Mouse (Mus musculus) heart, embryonic 16.5 days (tissue): Measurements from ENCODE around the gene Phox2b. TPM values are rescaled to one million over a fixed set of nuclear protein-coding genes. Genes with fewer than 3 reads are reported as not detected.

ENCODE experiments used
- ATAC-seq: fragments of 200-750 bp; cut with Nextera tagmentation; replicated peaks from 2 replicates; pipeline ENCODE4 v1.8.0; 2017; ENCODE audit warnings: moderate number of reproducible peaks; ENCODE audit not compliant: insufficient read depth, low FRiP score; ENCODE audit errors: extremely low read depth
- H3K27ac ChIP-seq: fragments of 300-500 bp; sonication (generic); 2 replicates; pipeline ENCODE4 v1.5.1; 2014; ENCODE audit warnings: mild to moderate bottlenecking, low read length, control low read depth, moderate library complexity
- H3K27me3 ChIP-seq: fragments of 300-500 bp; sonication (generic); 2 replicates; pipeline ENCODE4 v1.6.1; 2014; ENCODE audit warnings: low read length, mixed read lengths; ENCODE audit not compliant: control insufficient read depth, insufficient read depth
- H3K36me3 ChIP-seq: fragments of 300-500 bp; sonication (generic); 2 replicates; pipeline ENCODE4 v1.6.1; 2014; ENCODE audit not compliant: control insufficient read depth, insufficient read depth
- H3K4me1 ChIP-seq: fragments of 300-500 bp; sonication (generic); 2 replicates; pipeline ENCODE4 v1.6.1; 2014; ENCODE audit warnings: low read length, mixed read lengths; ENCODE audit not compliant: control insufficient read depth, insufficient read depth
- H3K4me2 ChIP-seq: fragments of 300-500 bp; sonication (generic); 2 replicates; pipeline ENCODE4 v1.6.1; 2014; ENCODE audit warnings: low read depth, mild to moderate bottlenecking, control low read depth, low read length
- H3K4me3 ChIP-seq: fragments of 300-500 bp; sonication (generic); 2 replicates; pipeline ENCODE4 v1.5.1; 2014; ENCODE audit warnings: mild to moderate bottlenecking, control low read depth, low read length
- H3K9ac ChIP-seq: fragments of 300-500 bp; sonication (generic); 2 replicates; pipeline ENCODE4 v1.6.1; 2014; ENCODE audit warnings: low read length, control low read depth
- H3K9me3 ChIP-seq: fragments of 300-500 bp; sonication (generic); replicated peaks from 2 replicates; pipeline ENCODE4 v1.6.1; 2016; ENCODE audit warnings: low read length; ENCODE audit not compliant: control insufficient read depth
- WGBS: fragments of 180-500 bp; shearing (Covaris S2); extraction: QIAGEN DNeasy Blood & Tissue Kit; methylation state at CpG from one replicate; pipeline ENCODE4 v1.1.7; 2014; 5-methylcytosine and 5-hydroxymethylcytosine counted together
- polyA plus RNA-seq: library from polyadenylated mRNA; unstranded; fragments of >200 nt; fragmentation: Nextera tagmentation; extraction: Ambion mirVana; gene quantifications from 2 replicates; pipeline ENCODE4 v1.2.1, GENCODE M21; 2015

Gene Phox2b
- 0.22 and 0.25 TPM in 2 replicates for polyA plus RNA-seq

DNA sequence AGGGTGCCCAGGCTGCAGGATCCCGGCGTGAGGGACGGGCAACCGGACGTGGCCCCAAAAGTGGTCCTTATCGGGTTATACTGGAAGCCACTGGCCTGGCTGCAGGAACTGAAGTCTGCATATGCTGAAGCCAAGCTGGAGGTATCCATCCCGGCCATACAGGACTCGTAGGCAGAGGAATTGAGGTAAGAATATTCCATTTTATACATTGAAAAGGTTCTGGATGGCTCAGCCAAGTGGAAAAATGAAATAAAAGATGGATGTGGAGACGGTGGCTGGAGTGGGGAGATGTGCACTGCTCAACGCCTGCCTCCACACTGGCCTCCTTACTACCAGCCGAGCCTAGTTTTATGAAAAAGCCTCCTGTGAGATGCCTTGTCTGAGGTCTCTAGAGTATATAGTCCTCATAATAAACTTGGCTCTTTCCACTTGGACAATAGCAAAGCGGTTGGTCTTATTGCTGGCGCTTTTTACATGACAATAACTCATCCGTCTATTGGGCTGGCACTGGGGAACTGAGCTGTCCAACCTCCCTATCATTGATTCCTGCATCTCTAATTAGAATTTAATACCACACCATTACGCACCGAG, at the start of gene Phox2b:
Gene Phox2b (minus strand): TSS at position 569 of the 591 bp plus-strand sequence.
- Histone ChIP-seq H3K9me3 (no peaks in the 10 kb centered on the region), H3K27me3 (peaks cover 87% of the 10 kb centered on the region), H3K4me2 (no peak within 1 kb of the TSS), H3K4me1 (peaks cover 3% of the 10 kb centered on the region; the same call in 1 of the 2 replicates), H3K4me3 (no peak within 1 kb of the TSS), H3K36me3 (no peaks in the 10 kb centered on the region), H3K9ac (no peak within 1 kb of the TSS), H3K27ac (no peak within 1 kb of the TSS)
- 3% methylated on average over 16 of the region's 16 CpGs for WGBS
- ATAC-seq, result no peak

DNA sequence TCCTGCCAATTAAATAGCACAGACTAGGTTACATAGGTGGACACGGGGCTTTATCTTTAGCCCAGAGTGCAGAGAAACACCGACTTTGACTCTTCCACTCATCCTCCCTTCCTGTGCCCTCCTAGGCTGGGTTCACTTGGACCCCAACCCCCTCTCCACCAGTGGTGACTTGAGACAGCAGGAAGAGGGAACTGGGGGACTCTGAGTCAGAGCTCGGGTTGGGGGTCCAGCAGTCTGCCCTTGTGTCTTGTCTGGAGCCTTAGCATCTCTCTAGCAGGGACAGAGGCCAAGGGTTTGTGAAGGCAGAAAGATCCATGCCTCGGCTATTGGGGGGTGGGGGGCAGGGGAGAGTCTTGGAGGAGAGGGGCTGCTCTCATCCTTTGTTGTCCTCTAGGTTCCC, 43.5 kb upstream of the Phox2b start:
- Histone ChIP-seq H3K4me3 (no peak overlapping the region), H3K9me3 (no peaks in the 10 kb centered on the region), H3K27me3 (peaks cover 3% of the 10 kb centered on the region; the same call in 1 of the 2 replicates), H3K27ac (no peak overlapping the region), H3K4me1 (no peaks in the 10 kb centered on the region), H3K9ac (no peak overlapping the region), H3K4me2 (no peak overlapping the region), H3K36me3 (no peaks in the 10 kb centered on the region)
- no peak for ATAC-seq
- WGBS, result 58% methylated on average over 4 of the region's 4 CpGs

DNA sequence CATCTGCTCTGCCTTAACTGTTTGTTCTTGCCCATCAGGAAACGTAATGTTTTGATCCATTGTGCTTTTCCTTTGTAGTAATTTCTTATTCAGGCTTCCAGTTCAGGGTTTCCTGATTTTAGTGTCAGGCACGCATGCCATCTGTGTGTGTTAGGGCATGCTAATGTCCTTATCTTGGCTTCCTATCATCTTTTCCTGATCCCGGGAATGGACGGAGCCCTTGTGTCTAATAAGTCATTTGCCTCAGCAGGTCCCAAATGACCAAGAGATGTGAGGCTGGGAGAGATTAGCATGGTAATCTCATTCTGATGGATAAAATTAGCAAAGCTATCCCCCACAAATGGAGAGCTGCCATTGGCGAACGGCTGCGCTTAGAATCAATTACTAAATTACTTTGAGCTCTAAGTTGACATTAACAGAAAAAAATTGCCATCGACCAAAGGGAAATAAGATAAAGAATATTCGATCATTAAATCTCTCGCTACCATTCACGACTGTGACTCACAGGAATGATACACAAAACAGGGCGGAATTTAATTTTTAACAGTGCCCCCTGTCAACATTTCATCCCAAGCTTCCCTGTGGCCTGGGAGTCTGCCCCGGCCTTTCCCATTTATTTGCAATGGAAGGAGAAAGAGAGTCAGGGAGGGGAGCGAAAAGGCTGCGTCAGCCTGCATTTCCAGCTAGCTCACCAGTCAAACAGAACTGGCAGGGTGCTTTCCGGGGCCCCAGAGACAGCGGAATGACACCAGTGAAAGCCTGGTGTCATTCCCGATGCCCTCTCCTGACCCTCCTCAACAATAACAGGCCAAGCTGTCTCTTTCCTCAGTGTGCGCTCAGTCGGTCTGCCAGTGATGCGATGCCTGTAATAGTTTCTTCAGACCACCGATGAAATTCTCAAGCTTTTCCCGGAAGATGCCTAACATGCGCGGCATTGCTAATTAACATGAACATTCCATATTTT, 40.2 kb upstream of the Phox2b start:
- ATAC-seq, result no peak
- Histone ChIP-seq H3K4me2 (no peak overlapping the region), H3K4me3 (no peak overlapping the region), H3K4me1 (no peaks in the 10 kb centered on the region), H3K27ac (no peak overlapping the region), H3K27me3 (peaks cover 3% of the 10 kb centered on the region; the same call in 1 of the 2 replicates), H3K36me3 (no peaks in the 10 kb centered on the region), H3K9me3 (no peaks in the 10 kb centered on the region), H3K9ac (no peak overlapping the region)
- 64% methylated on average over 25 of the region's 25 CpGs for WGBS

DNA sequence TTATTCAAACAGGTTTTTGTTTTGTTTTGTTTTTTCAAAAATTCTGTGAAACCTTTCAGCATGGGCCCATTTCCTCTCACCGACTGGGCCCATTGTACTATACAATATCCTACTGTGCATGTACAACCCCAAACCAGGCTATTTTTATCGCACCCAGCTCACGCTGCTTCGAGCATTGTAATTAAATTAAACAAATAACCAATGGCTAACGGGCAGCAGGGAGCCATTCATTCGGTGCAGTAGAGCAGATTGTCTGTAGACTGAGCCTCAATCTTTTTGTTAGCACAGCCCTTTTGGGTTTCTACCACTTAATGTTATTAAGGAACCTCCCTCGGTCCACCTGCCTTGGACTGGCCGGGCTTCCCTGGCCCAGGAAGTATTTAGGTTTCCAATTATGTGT, 39.5 kb upstream of the Phox2b start:
- Histone ChIP-seq H3K27me3 (peaks cover 3% of the 10 kb centered on the region; the same call in 1 of the 2 replicates), H3K4me1 (no peaks in the 10 kb centered on the region), H3K9ac (no peak overlapping the region), H3K27ac (no peak overlapping the region), H3K4me3 (no peak overlapping the region), H3K36me3 (no peaks in the 10 kb centered on the region), H3K9me3 (no peaks in the 10 kb centered on the region), H3K4me2 (no peak overlapping the region)
- WGBS, result 65% methylated on average over 8 of the region's 8 CpGs
- ATAC-seq, result no peak

DNA sequence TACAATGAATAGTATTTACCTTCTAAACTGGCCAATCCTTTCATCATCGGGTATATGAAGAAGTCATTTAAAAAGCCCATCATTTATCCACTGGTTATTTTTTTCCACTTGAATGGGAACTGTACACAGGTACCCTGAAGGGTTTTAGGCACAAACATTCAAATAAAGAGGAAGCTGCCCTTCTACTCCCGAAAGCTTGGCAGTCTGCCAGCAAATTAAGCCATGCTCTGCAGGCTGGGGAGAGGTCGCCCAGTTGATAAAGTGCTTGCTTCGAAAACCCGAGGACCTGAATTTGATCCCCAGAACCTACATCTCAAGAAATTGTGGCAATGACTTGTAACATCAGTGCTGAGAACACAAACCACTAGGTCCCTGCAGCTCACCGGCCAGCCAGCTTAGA, 35.6 kb upstream of the Phox2b start:
- 31% methylated on average over 6 of the region's 6 CpGs for WGBS
- H3K4me3 ChIP-seq, result no peak overlapping the region
- no peak overlapping the region for H3K27ac ChIP-seq
- no peaks in the 10 kb centered on the region for H3K27me3 ChIP-seq
- H3K9me3 ChIP-seq, result no peaks in the 10 kb centered on the region
- no peak for ATAC-seq
- H3K9ac ChIP-seq, result no peak overlapping the region
- no peaks in the 10 kb centered on the region for H3K36me3 ChIP-seq
- H3K4me2 ChIP-seq, result no peak overlapping the region
- H3K4me1 ChIP-seq, result no peaks in the 10 kb centered on the region

DNA sequence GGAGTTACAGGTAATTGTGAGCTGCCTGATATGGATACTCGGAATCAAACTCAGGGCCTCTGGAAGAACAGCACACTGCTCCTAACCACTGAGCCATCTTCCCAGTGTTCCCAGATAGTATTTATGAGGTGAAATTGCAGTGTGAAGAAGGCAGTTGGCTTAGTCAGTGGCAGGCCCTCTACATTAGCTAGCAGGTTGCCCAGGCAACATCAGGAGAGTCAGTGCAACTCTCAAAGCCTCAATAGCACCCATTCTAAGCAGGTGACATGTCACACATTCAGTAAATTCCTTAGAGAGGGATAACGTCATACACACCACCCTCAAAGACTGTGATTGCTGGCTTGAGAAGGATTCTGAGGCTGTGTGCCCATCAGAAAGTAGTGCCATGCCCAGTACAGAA, 32.6 kb upstream of the Phox2b start:
- no peak overlapping the region for H3K9ac ChIP-seq
- 56% methylated on average over 2 of the region's 2 CpGs for WGBS
- H3K27ac ChIP-seq, result no peak overlapping the region
- no peak overlapping the region for H3K4me3 ChIP-seq
- no peak for ATAC-seq
- no peaks in the 10 kb centered on the region for H3K4me1 ChIP-seq
- H3K4me2 ChIP-seq, result no peak overlapping the region
- no peaks in the 10 kb centered on the region for H3K9me3 ChIP-seq
- no peaks in the 10 kb centered on the region for H3K27me3 ChIP-seq
- H3K36me3 ChIP-seq, result no peaks in the 10 kb centered on the region

DNA sequence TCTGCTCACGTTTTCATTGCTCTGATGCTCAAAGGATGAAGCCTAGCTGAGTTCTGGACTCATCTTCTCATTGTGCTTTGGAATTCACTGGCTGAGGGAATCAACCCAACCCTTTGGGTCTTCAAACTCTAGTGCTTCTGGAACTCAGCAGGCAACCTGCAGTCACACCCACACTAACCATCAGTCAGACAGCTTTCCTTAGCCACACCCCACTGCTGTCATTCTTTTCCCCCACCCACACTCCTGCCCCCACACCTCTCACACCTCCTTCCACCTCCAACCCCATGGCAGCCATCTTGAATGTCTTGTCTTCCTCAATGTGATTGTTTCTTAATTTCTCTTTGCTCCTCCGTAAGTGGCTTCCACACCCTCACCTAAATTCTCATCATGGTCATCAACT, 7.2 kb upstream of the Phox2b start:
- no peak overlapping the region for H3K9ac ChIP-seq
- H3K27me3 ChIP-seq, result peaks cover 50% of the 10 kb centered on the region
- H3K27ac ChIP-seq, result no peak overlapping the region
- no peak overlapping the region for H3K4me3 ChIP-seq
- WGBS, result 74% methylated on average over 2 of the region's 2 CpGs
- no peaks in the 10 kb centered on the region for H3K36me3 ChIP-seq
- ATAC-seq, result no peak
- H3K4me1 ChIP-seq, result no peaks in the 10 kb centered on the region
- H3K9me3 ChIP-seq, result no peaks in the 10 kb centered on the region
- no peak overlapping the region for H3K4me2 ChIP-seq

DNA sequence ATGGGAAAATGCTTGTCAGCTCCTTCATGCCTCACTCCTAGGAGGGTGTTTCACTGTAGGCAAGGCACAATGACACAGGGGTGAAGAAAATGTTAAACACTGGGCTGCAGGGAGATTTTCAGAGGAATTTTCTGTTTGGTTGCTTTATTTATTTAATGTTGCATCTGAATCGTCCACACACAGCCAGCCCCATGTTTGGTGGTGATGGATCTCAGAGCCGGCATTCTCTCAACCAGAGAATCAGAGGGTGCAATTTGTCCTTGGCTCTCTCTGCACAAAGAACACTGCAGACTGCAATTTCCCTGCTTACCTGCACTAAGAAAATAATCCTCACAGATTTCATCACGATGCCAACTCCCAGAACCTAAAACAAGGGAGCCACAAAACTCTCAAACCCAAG, 3.9 kb upstream of the Phox2b start:
- no peaks in the 10 kb centered on the region for H3K36me3 ChIP-seq
- H3K4me2 ChIP-seq, result no peak overlapping the region
- H3K4me3 ChIP-seq, result no peak overlapping the region
- 19% methylated on average over 3 of the region's 3 CpGs for WGBS
- H3K27me3 ChIP-seq, result peaks cover 76% of the 10 kb centered on the region
- no peaks in the 10 kb centered on the region for H3K9me3 ChIP-seq
- no peak overlapping the region for H3K27ac ChIP-seq
- no peak overlapping the region for H3K9ac ChIP-seq
- ATAC-seq, result no peak
- H3K4me1 ChIP-seq, result no peaks in the 10 kb centered on the region
